Mouse (Mus musculus) forebrain, postnatal 0 days (tissue): Measurements from ENCODE around the gene Phlpp1. TPM values are rescaled to one million over a fixed set of nuclear protein-coding genes. Genes with fewer than 3 reads are reported as not detected.

ENCODE experiments used
- ATAC-seq: fragments of 200-750 bp; cut with Nextera tagmentation; 2 replicates; pipeline ENCODE4 v1.8.0; 2017; ENCODE audit warnings: mild to moderate bottlenecking, moderate library complexity
- DNase-seq: peaks from one replicate; pipeline ENCODE4 v3.0.0-alpha.2; 2015
- H3K27ac ChIP-seq: fragments of 300-500 bp; sonication (generic); 2 replicates; pipeline ENCODE4 v1.5.1; 2014; ENCODE audit warnings: low read depth, mild to moderate bottlenecking, antibody characterized with exemption, low read length, moderate library complexity, mixed read lengths
- H3K27me3 ChIP-seq: fragments of 300-500 bp; sonication (generic); 2 replicates; pipeline ENCODE4 v1.6.1; 2014; ENCODE audit warnings: mild to moderate bottlenecking, low read length, mixed read lengths; ENCODE audit not compliant: insufficient read depth
- H3K36me3 ChIP-seq: fragments of 300-500 bp; sonication (generic); 2 replicates; pipeline ENCODE4 v1.6.1; 2014; ENCODE audit warnings: mild to moderate bottlenecking, moderate library complexity; ENCODE audit not compliant: insufficient read depth
- H3K4me1 ChIP-seq: fragments of 300-500 bp; sonication (generic); 2 replicates; pipeline ENCODE4 v1.6.1; 2014; ENCODE audit warnings: antibody characterized with exemption; ENCODE audit not compliant: insufficient read depth
- H3K4me2 ChIP-seq: fragments of 300-500 bp; sonication (generic); 2 replicates; pipeline ENCODE4 v1.6.1; 2014; ENCODE audit warnings: low read depth, mild to moderate bottlenecking, moderate library complexity
- H3K4me3 ChIP-seq: fragments of 300-500 bp; sonication (generic); 2 replicates; pipeline ENCODE4 v1.5.1; 2014; ENCODE audit warnings: low read depth, low read length, mixed read lengths
- H3K9ac ChIP-seq: fragments of 300-500 bp; sonication (generic); 2 replicates; pipeline ENCODE4 v1.6.1; 2014; ENCODE audit warnings: mild to moderate bottlenecking
- H3K9me3 ChIP-seq: fragments of 300-500 bp; sonication (generic); 2 replicates; pipeline ENCODE4 v1.6.1; 2016; ENCODE audit warnings: low read length
- CTCF ChIP-seq: sonication (generic); IDR thresholded peaks from 2 replicates; pipeline ENCODE4 v1.5.1; 2016; ENCODE audit warnings: antibody characterized with exemption, control low read depth, low read depth
- WGBS: fragments of 180-500 bp; shearing (Covaris S2); extraction: QIAGEN DNeasy Blood & Tissue Kit; methylation state at CpG from one replicate; pipeline ENCODE4 v1.1.7; 2014; 5-methylcytosine and 5-hydroxymethylcytosine counted together
- polyA plus RNA-seq: library from polyadenylated mRNA; unstranded; fragments of >200 nt; fragmentation: Nextera tagmentation; extraction: Ambion mirVana; gene quantifications from 2 replicates; pipeline ENCODE4 v1.2.1, GENCODE M21; 2015
- total RNA-seq: library from RNA; depleted of rRNA; stranded (reverse); fragments of >200 nt; gene quantifications from 2 replicates; pipeline ENCODE4 v1.2.3, GENCODE M21; 2014

Gene Phlpp1
- total and polyA plus RNA-seq, 2 experiments from 2014 or later, result 5.1 to 32.5 TPM

GRCm38 (mm10) chr1:106144534-106144933 is 27.0 kb upstream of the Phlpp1 start:
- ATAC-seq, result no peak
- no peaks in the 10 kb centered on the region for H3K36me3 ChIP-seq
- H3K4me1 ChIP-seq, result peaks cover 10% of the 10 kb centered on the region
- H3K9me3 ChIP-seq, result no peaks in the 10 kb centered on the region
- TF ChIP-seq CTCF, result no peak
- no peak overlapping the region for H3K4me2 ChIP-seq
- H3K9ac ChIP-seq, result no peak overlapping the region
- H3K27me3 ChIP-seq, result no peaks in the 10 kb centered on the region
- no peak overlapping the region for H3K27ac ChIP-seq
- no peak for DNase-seq
- no peak overlapping the region for H3K4me3 ChIP-seq
- 96% methylated on average over 2 of the region's 2 CpGs for WGBS

- H3K4me1 ChIP-seq, result peaks cover 10% of the 10 kb centered on the region
- 50% methylated on average over 1 of the region's 1 CpGs for WGBS
- ATAC-seq, result no peak
Observed at GRCm38 (mm10) chr1:106145055-106145454, 26.5 kb upstream of the Phlpp1 start.

GRCm38 (mm10) chr1:106145565-106146190 is 25.9 kb upstream of the Phlpp1 start:
- no peaks in the 10 kb centered on the region for H3K27me3 ChIP-seq
- no peak overlapping the region for H3K9ac ChIP-seq
- H3K4me2 ChIP-seq, result no peak overlapping the region
- DNase-seq (no peak), ATAC-seq (no peak)
- no peaks in the 10 kb centered on the region for H3K9me3 ChIP-seq
- H3K4me1 ChIP-seq, result peaks cover 10% of the 10 kb centered on the region
- no peak for TF ChIP-seq CTCF
- H3K36me3 ChIP-seq, result no peaks in the 10 kb centered on the region
- H3K4me3 ChIP-seq, result no peak overlapping the region
- no peak overlapping the region for H3K27ac ChIP-seq
- 85% methylated on average over 4 of the region's 4 CpGs for WGBS

More at GRCm38 (mm10) chr1:106145055-106145454, 26.5 kb upstream of the Phlpp1 start:
- H3K4me3 ChIP-seq, result no peak overlapping the region
- H3K27ac ChIP-seq, result no peak overlapping the region
- TF ChIP-seq CTCF, result no peak
- H3K4me2 ChIP-seq, result no peak overlapping the region
- H3K9ac ChIP-seq, result no peak overlapping the region
- no peaks in the 10 kb centered on the region for H3K9me3 ChIP-seq
- DNase-seq, result no peak
- no peaks in the 10 kb centered on the region for H3K27me3 ChIP-seq
- no peaks in the 10 kb centered on the region for H3K36me3 ChIP-seq

- Histone ChIP-seq H3K9ac (no peak overlapping the region), H3K4me3 (no peak overlapping the region), H3K4me1 (peaks cover 10% of the 10 kb centered on the region), H3K27ac (no peak overlapping the region), H3K4me2 (no peak overlapping the region), H3K27me3 (no peaks in the 10 kb centered on the region), H3K9me3 (no peaks in the 10 kb centered on the region), H3K36me3 (no peaks in the 10 kb centered on the region)
- 26% methylated on average over 17 of the region's 17 CpGs for WGBS
- TF ChIP-seq CTCF, result no peak
- ATAC-seq (peak; percentile 25; the same call in 1 of the 2 replicates), DNase-seq (no peak)
Observed at GRCm38 (mm10) chr1:106148386-106149380, 22.9 kb upstream of the Phlpp1 start.

GRCm38 (mm10) chr1:106151846-106152245 is 19.7 kb upstream of the Phlpp1 start:
- Histone ChIP-seq H3K4me2 (no peak overlapping the region), H3K9me3 (no peaks in the 10 kb centered on the region), H3K4me1 (peaks cover 10% of the 10 kb centered on the region), H3K27me3 (no peaks in the 10 kb centered on the region), H3K9ac (no peak overlapping the region), H3K36me3 (no peaks in the 10 kb centered on the region), H3K4me3 (no peak overlapping the region), H3K27ac (no peak overlapping the region)
- no peak for DNase-seq
- WGBS, result 85% methylated on average over 12 of the region's 12 CpGs
- no peak for ATAC-seq
- TF ChIP-seq CTCF, result no peak

GRCm38 (mm10) chr1:106152742-106153141 is 18.8 kb upstream of the Phlpp1 start:
- DNase-seq (no peak), ATAC-seq (no peak)
- no peaks in the 10 kb centered on the region for H3K36me3 ChIP-seq
- H3K9ac ChIP-seq, result no peak overlapping the region
- no peak overlapping the region for H3K4me2 ChIP-seq
- no peak overlapping the region for H3K4me3 ChIP-seq
- H3K27me3 ChIP-seq, result no peaks in the 10 kb centered on the region
- H3K27ac ChIP-seq, result no peak overlapping the region
- H3K9me3 ChIP-seq, result no peaks in the 10 kb centered on the region
- TF ChIP-seq CTCF, result no peak
- H3K4me1 ChIP-seq, result peaks cover 10% of the 10 kb centered on the region

- 66% methylated on average over 7 of the region's 7 CpGs for whole genome bisulfite sequencing
- H3K36me3 ChIP-seq, result no peaks in the 10 kb centered on the region
- H3K9ac ChIP-seq, result no peak overlapping the region
- H3K4me2 ChIP-seq, result no peak overlapping the region
- ATAC-seq (no peak; the same call in 1 of the 2 replicates), DNase-seq (no peak)
- H3K4me1 ChIP-seq, result no peaks in the 10 kb centered on the region; the same call in 1 of the 2 replicates
- TF ChIP-seq CTCF, result no peak
- no peaks in the 10 kb centered on the region for H3K9me3 ChIP-seq
- no peaks in the 10 kb centered on the region for H3K27me3 ChIP-seq
- H3K4me3 ChIP-seq, result no peak overlapping the region
- no peak overlapping the region for H3K27ac ChIP-seq
Observed at GRCm38 (mm10) chr1:106154590-106154989, 17.0 kb upstream of the Phlpp1 start.
